Mouse (Mus musculus) hindbrain, embryonic 14.5 days (tissue): ENCODE data around the gene Aurkb. TPM values are rescaled to one million over a fixed set of nuclear protein-coding genes. Genes with fewer than 3 reads are reported as not detected.
A peak's percentile ranks its signal among the peaks of the same experiment; 100 is the strongest.
"Not testable (repeated sequence)": the region's sequence is repeated elsewhere in the genome, so short reads cannot be mapped to it uniquely, and the experiment has no call there.

ENCODE experiments used
- ATAC-seq: fragments of 200-750 bp; cut with Nextera tagmentation; 2 replicates; pipeline ENCODE4 v1.8.0; 2017; ENCODE audit warnings: moderate number of reproducible peaks, mild to moderate bottlenecking, moderate TSS enrichment, moderate library complexity; ENCODE audit not compliant: low FRiP score
- DNase-seq: peaks from one replicate; pipeline ENCODE4 v3.0.0-alpha.2; 2015; ENCODE audit warnings: low spot score
- H3K27ac ChIP-seq: fragments of 300-500 bp; sonication (generic); 2 replicates; pipeline ENCODE4 v1.5.1; 2014; ENCODE audit warnings: mild to moderate bottlenecking, moderate library complexity
- H3K27me3 ChIP-seq: fragments of 300-500 bp; sonication (generic); 2 replicates; pipeline ENCODE4 v1.6.1; 2014; ENCODE audit warnings: mild to moderate bottlenecking, low read length, mixed read lengths; ENCODE audit not compliant: control insufficient read depth, insufficient read depth
- H3K36me3 ChIP-seq: fragments of 300-500 bp; sonication (generic); replicated peaks from 2 replicates; pipeline ENCODE4 v1.6.1; 2014; ENCODE audit not compliant: control insufficient read depth, insufficient read depth
- H3K4me1 ChIP-seq: fragments of 300-500 bp; sonication (generic); replicated peaks from 2 replicates; pipeline ENCODE4 v1.6.1; 2014; ENCODE audit warnings: antibody characterized with exemption, low read length, mixed read lengths; ENCODE audit not compliant: control insufficient read depth, insufficient read depth
- H3K4me2 ChIP-seq: fragments of 300-500 bp; sonication (generic); replicated peaks from 2 replicates; pipeline ENCODE4 v1.6.1; 2014; ENCODE audit warnings: mild to moderate bottlenecking, moderate library complexity
- H3K4me3 ChIP-seq: fragments of 300-500 bp; sonication (generic); replicated peaks from 2 replicates; pipeline ENCODE4 v1.5.1; 2014; ENCODE audit warnings: mild to moderate bottlenecking, low read length
- H3K9ac ChIP-seq: fragments of 300-500 bp; sonication (generic); 2 replicates; pipeline ENCODE4 v1.6.1; 2014
- H3K9me3 ChIP-seq: fragments of 300-500 bp; sonication (generic); 2 replicates; pipeline ENCODE4 v1.6.1; 2016; ENCODE audit warnings: low read length; ENCODE audit not compliant: control insufficient read depth
- WGBS: fragments of 180-500 bp; shearing (Covaris S2); extraction: QIAGEN DNeasy Blood & Tissue Kit; methylation state at CpG from one replicate; pipeline ENCODE4 v1.1.7; 2014; 5-methylcytosine and 5-hydroxymethylcytosine counted together
- polyA plus RNA-seq: library from polyadenylated mRNA; unstranded; fragments of >200 nt; fragmentation: Nextera tagmentation; extraction: Ambion mirVana; gene quantifications from 2 replicates; pipeline ENCODE4 v1.2.1, GENCODE M21; 2014

Aurkb gene
- polyA plus RNA-seq, 1 experiment from 2014 or later: 17.0 TPM

DNA sequence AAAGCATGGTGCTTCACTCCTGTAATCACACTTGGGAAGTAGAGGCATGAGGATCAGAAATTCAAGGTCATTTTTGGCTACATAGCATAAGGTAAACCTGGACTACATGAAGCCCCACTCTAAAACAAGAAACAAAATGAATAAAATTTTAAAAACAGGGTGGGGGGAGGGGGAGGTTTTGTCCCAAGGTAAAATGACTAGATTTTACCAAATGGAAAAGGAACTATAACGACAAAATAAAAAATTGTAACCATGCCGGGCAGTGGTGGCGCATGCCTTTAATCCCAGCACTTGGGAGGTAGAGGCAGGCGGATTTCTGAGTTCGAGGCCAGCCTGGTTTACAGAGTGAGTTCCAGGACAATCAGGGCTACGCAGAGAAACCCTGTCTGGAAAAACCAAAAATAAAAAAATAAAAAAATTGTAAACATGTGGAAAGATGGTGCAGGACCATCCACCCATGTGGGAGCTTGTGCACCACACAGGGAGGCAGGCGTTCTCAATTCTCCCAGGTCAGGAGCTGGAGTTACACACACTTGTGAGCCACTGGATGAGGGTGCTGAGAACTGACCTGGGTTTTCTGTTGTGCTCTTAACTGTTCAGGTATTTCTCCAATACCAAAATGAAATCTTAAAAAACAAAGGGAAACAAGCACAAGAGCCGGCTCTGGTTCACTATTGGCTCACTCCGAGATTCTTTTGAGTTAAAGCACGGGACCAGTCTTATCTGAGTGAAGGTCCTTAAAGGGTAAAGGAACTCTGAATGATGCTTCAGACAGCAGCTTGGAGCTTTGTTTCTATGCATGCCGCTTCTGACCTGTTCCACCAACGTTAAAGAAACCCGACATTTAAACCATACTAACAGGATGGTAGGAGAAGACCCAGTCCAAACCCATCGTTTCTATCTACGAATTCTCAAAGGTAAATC lies 34.8 kb upstream of the Aurkb start:
- Histone ChIP-seq H3K27me3 (no peaks in the 10 kb centered on the region), H3K4me3 (no peak overlapping the region), H3K27ac (no peak overlapping the region), H3K9me3 (no peaks in the 10 kb centered on the region), H3K36me3 (no peaks in the 10 kb centered on the region), H3K9ac (no peak overlapping the region), H3K4me2 (peak overlapping the region; percentile 89; the same call in 1 of the 2 replicates), H3K4me1 (peaks cover 16% of the 10 kb centered on the region)
- ATAC-seq (no peak), DNase-seq (no peak)
- 93% methylated on average over 15 of the region's 15 CpGs for WGBS

DNA sequence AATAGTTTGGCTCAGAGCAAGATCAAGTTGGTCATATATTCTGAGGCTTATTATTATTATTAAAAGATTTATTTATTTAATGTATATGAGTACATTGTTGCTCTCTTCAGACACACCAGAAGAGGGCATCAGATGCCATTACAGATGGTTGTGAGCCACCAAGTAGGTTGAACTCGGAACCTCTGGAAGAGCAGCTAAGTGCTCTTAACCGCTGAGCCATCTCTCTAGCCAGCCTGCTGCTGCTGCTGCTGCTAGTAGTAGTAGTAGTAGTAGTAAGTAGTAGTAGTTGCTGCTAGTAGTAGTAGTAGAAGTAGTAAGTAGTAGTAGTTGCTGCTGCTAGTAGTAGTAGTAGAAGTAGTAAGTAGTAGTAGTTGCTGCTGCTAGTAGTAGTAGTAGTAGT lies 34.0 kb upstream of the Aurkb start:
- Histone ChIP-seq H3K9ac (peak overlapping the region; percentile 77), H3K4me1 (peaks cover 16% of the 10 kb centered on the region), H3K4me2 (peak overlapping the region; percentile 89), H3K4me3 (peak overlapping the region; percentile 45), H3K27ac (peak overlapping the region; percentile 92)
- H3K36me3 ChIP-seq, H3K27me3 ChIP-seq, H3K9me3 ChIP-seq, DNase-seq, ATAC-seq: not testable (repeated sequence)
- whole genome bisulfite sequencing: 76% methylated on average over 2 of the region's 2 CpGs

DNA sequence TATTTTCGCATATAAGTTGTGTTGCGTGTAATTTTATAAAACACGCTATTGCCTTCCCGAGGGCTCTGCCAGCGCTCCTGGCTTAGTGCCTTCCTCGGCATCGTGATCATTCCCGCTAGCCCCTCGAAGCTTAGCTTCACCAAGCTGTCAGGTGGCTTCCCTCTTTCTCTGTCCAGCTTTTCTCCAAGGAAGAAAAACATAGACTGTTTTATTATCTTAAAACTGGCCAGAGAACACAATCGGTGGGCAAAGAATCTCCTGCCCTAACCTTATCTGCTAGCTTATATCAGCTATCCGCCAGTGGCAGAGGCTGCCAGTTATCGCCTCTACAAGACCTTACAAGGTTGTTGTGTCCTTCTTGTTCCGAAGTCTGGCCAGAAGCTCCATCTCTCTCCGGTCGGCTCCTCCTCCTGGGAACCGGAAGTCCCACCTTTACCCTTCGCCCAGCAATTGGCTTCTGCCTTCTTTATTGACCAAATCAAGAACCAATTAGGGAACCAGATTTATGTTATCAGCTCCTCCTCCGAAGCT lies 33.3 kb upstream of the Aurkb start:
- H3K27ac ChIP-seq: peak overlapping the region; percentile 92
- peak overlapping the region; percentile 77 for H3K9ac ChIP-seq
- no peaks in the 10 kb centered on the region for H3K36me3 ChIP-seq
- H3K27me3 ChIP-seq: no peaks in the 10 kb centered on the region
- WGBS: 2% methylated on average over 18 of the region's 18 CpGs
- H3K9me3 ChIP-seq: no peaks in the 10 kb centered on the region
- H3K4me2 ChIP-seq: peak overlapping the region; percentile 89
- H3K4me1 ChIP-seq: peaks cover 22% of the 10 kb centered on the region
- ATAC-seq (peak; percentile 75), DNase-seq (peak; percentile 92)
- H3K4me3 ChIP-seq: peak overlapping the region; percentile 45

DNA sequence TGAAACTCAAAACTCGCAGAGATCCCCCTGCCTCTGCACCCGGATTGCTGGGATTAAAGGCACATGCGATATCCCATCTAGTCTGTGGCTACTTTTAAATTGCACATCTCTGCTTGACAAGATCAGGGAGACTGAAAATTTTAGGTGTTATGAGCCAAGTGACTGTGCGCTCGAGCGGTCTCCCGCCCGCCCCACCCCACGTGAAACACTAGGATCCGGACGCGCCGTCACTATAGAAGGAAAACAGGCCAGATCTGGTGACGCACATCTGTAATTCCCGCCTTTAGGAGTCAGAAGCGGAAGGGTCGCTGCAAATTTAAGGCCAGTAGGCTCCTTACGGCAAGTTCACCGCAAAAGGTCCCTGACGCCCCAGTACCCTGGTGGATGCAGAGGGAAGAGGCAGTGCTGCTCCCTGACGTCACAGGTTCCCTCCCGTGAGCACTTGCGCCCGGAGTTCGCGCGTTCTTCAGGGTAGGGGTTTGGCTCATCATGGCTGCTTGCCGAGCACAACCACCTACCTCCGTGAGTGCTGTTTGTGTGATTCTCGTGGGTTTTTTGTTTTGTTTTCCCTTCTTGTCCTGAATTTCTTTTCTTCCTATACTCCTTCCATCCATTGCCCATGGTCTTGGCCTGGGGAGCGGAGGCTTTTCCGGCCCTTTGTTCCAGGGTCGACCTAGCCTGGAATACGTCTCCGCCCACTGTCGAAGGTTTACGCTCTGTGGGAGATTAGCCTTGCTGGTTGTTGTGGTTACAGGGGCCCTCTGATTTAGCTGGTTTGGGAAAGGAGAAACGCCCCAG lies 29.6 kb upstream of the Aurkb start, which contains the start of gene Ctc1:
Ctc1 (plus strand) TSS at position 268 of the 798 bp plus-strand sequence.
- no peaks in the 10 kb centered on the region for H3K27me3 ChIP-seq
- H3K4me1 ChIP-seq: peaks cover 14% of the 10 kb centered on the region
- DNase-seq (peak; percentile 94), ATAC-seq (peak; percentile 95)
- H3K9ac ChIP-seq: peak within 1 kb of the TSS; percentile 83
- no peaks in the 10 kb centered on the region for H3K9me3 ChIP-seq
- no peaks in the 10 kb centered on the region for H3K36me3 ChIP-seq
- 4% methylated on average over 38 of the region's 38 CpGs for WGBS
- peak within 1 kb of the TSS; percentile 54 for H3K4me2 ChIP-seq
- peak within 1 kb of the TSS; percentile 85 for H3K27ac ChIP-seq
- peak within 1 kb of the TSS; percentile 57 for H3K4me3 ChIP-seq

DNA sequence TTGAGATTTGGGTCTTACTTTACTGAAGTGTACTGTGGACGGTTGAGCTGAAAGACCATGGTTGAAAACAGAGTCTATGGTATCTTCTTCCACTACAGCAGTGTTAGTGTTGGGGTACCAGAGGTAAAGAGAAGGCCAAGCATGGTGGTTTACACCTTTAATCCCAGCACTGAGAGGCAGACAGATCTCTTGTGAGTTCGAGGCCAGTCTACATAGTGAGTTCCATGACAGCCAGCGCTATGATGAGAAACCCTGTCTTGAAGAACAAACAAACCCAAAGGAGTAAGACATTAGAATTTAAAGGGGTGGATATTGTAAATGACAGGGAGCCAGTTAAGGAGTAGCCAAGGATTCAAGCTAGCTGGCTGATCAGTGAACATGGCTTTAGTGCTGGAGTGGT lies 28.7 kb upstream of the Aurkb start:
- Histone ChIP-seq H3K9ac (peak overlapping the region; percentile 83), H3K27me3 (no peaks in the 10 kb centered on the region), H3K36me3 (peaks cover 6% of the 10 kb centered on the region; the same call in 1 of the 2 replicates), H3K4me2 (peak overlapping the region; percentile 54), H3K4me3 (peak overlapping the region; percentile 57), H3K9me3 (no peaks in the 10 kb centered on the region), H3K27ac (peak overlapping the region; percentile 85), H3K4me1 (peaks cover 9% of the 10 kb centered on the region)
- WGBS: 76% methylated on average over 3 of the region's 3 CpGs
- DNase-seq (no peak), ATAC-seq (no peak)

DNA sequence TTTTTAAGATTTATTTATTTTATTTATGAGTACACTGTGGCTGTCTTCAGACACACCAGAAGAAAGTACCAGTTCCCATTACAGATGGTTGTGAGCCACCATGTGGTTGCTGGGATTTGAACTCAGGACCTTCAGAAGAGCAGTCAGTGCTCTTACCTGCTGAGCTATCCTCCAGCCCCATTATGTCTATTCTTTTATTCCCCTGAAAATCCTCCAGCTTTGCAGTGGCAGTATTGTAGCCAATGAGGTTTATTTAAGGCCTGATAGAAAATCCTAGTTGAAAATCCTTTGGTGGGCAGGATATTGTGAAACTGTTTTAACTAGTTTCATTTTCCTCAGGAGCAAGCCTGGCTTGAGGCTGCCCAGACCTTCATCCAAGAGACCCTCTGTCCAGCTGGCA lies 24.8 kb upstream of the Aurkb start:
- Histone ChIP-seq H3K4me2 (no peak overlapping the region), H3K4me1 (peaks cover 8% of the 10 kb centered on the region), H3K36me3 (peaks cover 45% of the 10 kb centered on the region), H3K27me3 (no peaks in the 10 kb centered on the region), H3K4me3 (no peak overlapping the region), H3K27ac (no peak overlapping the region), H3K9me3 (no peaks in the 10 kb centered on the region), H3K9ac (no peak overlapping the region)
- ATAC-seq: no peak
- no peak for DNase-seq

DNA sequence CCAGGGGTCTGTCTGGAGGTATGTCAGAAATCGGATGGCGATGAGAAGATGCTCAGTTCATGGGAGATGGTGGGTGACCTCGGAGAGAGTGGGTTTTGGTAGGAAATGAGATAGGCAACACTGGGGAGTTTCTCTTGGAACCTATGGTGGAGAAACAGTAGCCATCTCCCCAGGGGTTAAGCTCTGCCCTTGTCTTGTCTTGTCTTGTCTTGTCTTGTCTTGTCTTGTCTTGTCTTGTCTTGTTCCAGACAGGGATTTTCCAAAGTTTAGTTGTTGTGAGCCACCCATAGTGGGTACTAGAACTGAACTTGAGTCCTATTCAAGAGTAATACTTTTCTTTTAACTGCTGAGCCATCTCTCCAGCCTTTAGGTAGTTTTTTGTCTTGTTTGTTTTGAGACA lies 18.9 kb upstream of the Aurkb start:
- DNase-seq (no peak), ATAC-seq (no peak)
- no peaks in the 10 kb centered on the region for H3K9me3 ChIP-seq
- no peak overlapping the region for H3K4me2 ChIP-seq
- H3K4me3 ChIP-seq: no peak overlapping the region
- peaks cover 100% of the 10 kb centered on the region for H3K36me3 ChIP-seq
- no peaks in the 10 kb centered on the region for H3K27me3 ChIP-seq
- H3K27ac ChIP-seq: no peak overlapping the region
- whole genome bisulfite sequencing: 99% methylated on average over 3 of the region's 3 CpGs
- no peak overlapping the region for H3K9ac ChIP-seq
- no peaks in the 10 kb centered on the region for H3K4me1 ChIP-seq

DNA sequence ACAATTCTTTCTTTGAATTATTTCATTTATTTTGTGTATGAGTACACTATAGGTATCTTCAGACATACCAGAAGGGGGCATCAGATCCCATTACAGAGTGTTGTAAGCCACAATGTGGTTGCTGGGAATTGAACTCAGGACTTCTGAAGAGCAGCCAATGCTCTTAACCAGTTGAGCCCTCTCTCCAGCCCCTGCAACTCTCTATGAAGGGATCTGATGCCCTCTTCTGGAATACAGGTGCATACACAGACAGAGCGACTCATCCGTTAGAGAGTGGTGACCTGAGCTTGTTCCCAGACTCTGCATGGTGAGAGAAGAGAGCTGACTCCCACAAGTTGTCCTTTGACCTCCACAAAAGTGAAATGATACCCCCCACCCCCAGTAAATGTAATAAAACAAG lies 16.6 kb upstream of the Aurkb start:
- H3K27ac ChIP-seq: no peak overlapping the region
- peaks cover 98% of the 10 kb centered on the region for H3K36me3 ChIP-seq
- no peak overlapping the region for H3K9ac ChIP-seq
- DNase-seq: no peak
- H3K4me1 ChIP-seq: no peaks in the 10 kb centered on the region
- no peak overlapping the region for H3K4me2 ChIP-seq
- ATAC-seq: no peak
- no peaks in the 10 kb centered on the region for H3K9me3 ChIP-seq
- no peak overlapping the region for H3K4me3 ChIP-seq
- WGBS: 64% methylated on average over 2 of the region's 2 CpGs
- no peaks in the 10 kb centered on the region for H3K27me3 ChIP-seq

DNA sequence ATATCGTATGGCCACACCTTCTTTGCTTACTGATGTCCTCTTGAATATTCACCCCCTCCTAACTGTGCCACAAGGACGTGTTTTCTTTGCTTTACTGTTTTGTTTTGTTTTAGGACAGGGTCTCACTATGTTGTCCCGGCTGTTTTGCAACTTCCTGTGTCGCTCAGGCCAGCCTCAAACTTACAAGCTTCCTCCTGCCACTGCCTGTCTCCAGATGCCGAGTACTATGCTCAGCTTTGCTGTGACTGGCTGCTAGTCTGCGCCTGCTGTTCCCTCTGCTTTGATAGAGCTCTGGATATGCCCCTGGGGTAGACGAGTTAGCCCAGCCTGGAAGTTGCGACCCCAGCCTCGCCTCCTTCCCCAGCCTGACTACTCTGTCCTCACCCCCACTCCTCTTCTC lies 11.9 kb upstream of the Aurkb start:
- no peak overlapping the region for H3K4me2 ChIP-seq
- ATAC-seq (no peak), DNase-seq (no peak)
- H3K4me3 ChIP-seq: no peak overlapping the region
- no peaks in the 10 kb centered on the region for H3K27me3 ChIP-seq
- H3K9ac ChIP-seq: no peak overlapping the region
- H3K9me3 ChIP-seq: no peaks in the 10 kb centered on the region
- peaks cover 70% of the 10 kb centered on the region for H3K36me3 ChIP-seq
- H3K27ac ChIP-seq: no peak overlapping the region
- WGBS: 84% methylated on average over 9 of the region's 9 CpGs
- H3K4me1 ChIP-seq: peaks cover 8% of the 10 kb centered on the region
